Mouse (Mus musculus): Measurements from ENCODE around the gene Gm10670. TPM values are rescaled to one million over a fixed set of nuclear protein-coding genes. Genes with fewer than 3 reads are reported as not detected.
"Not testable (repeated sequence)": the region's sequence is repeated elsewhere in the genome, so short reads cannot be mapped to it uniquely, and the experiment has no call there.

Gene Gm10670
- total RNA-seq (2015; ENCODE audit: low replicate concordance) (not detected in 2 replicates), total RNA-seq (2017; ENCODE audit: low replicate concordance) (not detected in 2 replicates)

DNA sequence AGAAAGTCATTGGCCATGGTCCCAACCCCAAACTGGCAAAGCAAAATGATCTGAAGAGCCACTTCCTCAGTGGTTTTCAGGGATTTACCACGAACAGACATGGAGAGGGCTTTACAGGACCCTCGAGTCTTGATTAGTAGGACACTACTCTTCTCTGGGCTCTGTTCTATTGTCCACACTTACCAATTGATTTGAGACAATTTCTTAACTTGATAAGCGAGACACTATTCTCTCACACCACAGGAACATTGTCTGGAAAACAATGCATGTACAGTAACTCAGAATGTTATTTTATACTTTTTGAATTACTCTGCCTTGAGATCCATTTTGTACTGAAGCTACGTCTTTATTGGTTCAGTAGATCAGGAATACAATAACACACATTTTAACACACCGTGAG, at the start of gene Gm10670:
Gene Gm10670 (minus strand): TSS at position 101 of the 400 bp plus-strand sequence.
- ATAC-seq (replicated peaks; ENCODE audit: low FRiP score, poor library complexity, severe bottlenecking): not testable (repeated sequence)

DNA sequence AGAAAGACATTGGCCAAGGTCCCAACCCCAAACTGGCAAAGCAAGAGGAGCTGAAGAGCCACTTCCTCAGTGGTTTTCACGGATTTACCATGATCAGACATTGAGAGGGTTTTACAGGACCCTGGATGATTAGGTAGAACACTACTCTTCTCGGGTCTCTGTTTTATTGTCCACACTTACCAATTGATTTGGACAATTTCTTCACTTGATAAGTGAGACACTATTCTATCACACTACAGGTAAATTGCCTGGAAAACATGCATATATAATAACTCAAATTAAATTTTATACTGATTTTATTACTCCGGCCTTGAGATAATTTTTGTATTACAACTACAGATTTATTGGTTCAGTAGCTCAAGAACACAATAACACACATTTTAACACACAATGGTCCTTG, 35.7 kb upstream of the Gm10670 start, which contains the start of gene Vmn1r103:
Gene Vmn1r103 (minus strand): TSS at position 101 of the 400 bp plus-strand sequence.
- not testable (repeated sequence) for ATAC-seq (replicated peaks; ENCODE audit: low FRiP score, poor library complexity, severe bottlenecking)

DNA sequence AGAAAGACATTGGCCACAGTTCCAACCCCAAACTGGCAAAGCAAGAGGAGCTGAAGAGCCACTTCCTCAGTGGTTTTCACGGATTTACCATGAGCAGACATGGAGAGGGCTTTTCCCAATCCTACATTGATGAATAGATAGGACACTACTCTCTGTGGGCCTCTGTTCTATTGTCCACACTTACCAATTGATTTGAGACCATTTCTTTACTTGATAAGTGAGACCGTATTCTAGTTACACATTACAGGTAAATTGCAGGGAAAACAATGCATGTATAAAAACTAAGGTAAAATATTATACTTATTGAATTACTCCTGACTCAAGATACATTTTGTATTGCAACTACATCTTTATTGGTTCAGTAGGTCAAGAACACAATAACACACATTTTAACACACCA, 32.2 kb downstream of the Gm10670 start, which contains the start of gene Vmn1r101:
Gene Vmn1r101 (minus strand): TSS at position 101 of the 400 bp plus-strand sequence.
- not testable (repeated sequence) for ATAC-seq (replicated peaks; ENCODE audit: low FRiP score, poor library complexity, severe bottlenecking)

Other genes starting within 250 kb of the Gm10670 start
- not detected in 2 replicates for gene Gm4498, start 241.1 kb downstream of the Gm10670 start, total RNA-seq (2015; ENCODE audit: low replicate concordance)
- gene Gm4498, start 241.1 kb downstream of the Gm10670 start, total RNA-seq (2017; ENCODE audit: low replicate concordance): not detected in 2 replicates
- gene Gm5890, start 212.1 kb downstream of the Gm10670 start, total RNA-seq (2015; ENCODE audit: low replicate concordance): not detected in 2 replicates
- not detected in 2 replicates for gene Gm5890, start 212.1 kb downstream of the Gm10670 start, total RNA-seq (2017; ENCODE audit: low replicate concordance)
- not detected in 2 replicates for gene Gm4133, start 140.9 kb downstream of the Gm10670 start, total RNA-seq (2015; ENCODE audit: low replicate concordance)
- gene Gm4133, start 140.9 kb downstream of the Gm10670 start, total RNA-seq (2017; ENCODE audit: low replicate concordance): not detected in 2 replicates
- not detected in 2 replicates for gene Gm5728, start 99.5 kb downstream of the Gm10670 start, total RNA-seq (2015; ENCODE audit: low replicate concordance)
- not detected in 2 replicates for gene Gm5728, start 99.5 kb downstream of the Gm10670 start, total RNA-seq (2017; ENCODE audit: low replicate concordance)
- gene Vmn1r100, start 57.0 kb downstream of the Gm10670 start, total RNA-seq (2015; ENCODE audit: low replicate concordance): not detected in 2 replicates
- gene Vmn1r100, start 57.0 kb downstream of the Gm10670 start, total RNA-seq (2017; ENCODE audit: low replicate concordance): not detected in 2 replicates
- gene Vmn1r101, start 32.3 kb downstream of the Gm10670 start, total RNA-seq (2015; ENCODE audit: low replicate concordance): not detected in 2 replicates
- gene Vmn1r101, start 32.3 kb downstream of the Gm10670 start, total RNA-seq (2017; ENCODE audit: low replicate concordance): not detected in 2 replicates
- not detected in 2 replicates for gene Vmn1r103, start 35.6 kb upstream of the Gm10670 start, total RNA-seq (2015; ENCODE audit: low replicate concordance)
- gene Vmn1r103, start 35.6 kb upstream of the Gm10670 start, total RNA-seq (2017; ENCODE audit: low replicate concordance): not detected in 2 replicates
- gene Vmn1r104, start 58.9 kb upstream of the Gm10670 start, total RNA-seq (2015; ENCODE audit: low replicate concordance): not detected in 2 replicates
- gene Vmn1r104, start 58.9 kb upstream of the Gm10670 start, total RNA-seq (2017; ENCODE audit: low replicate concordance): not detected in 2 replicates
- gene Gm5726, start 70.8 kb upstream of the Gm10670 start, total RNA-seq (2015; ENCODE audit: low replicate concordance): not detected in 2 replicates
- gene Gm5726, start 70.8 kb upstream of the Gm10670 start, total RNA-seq (2017; ENCODE audit: low replicate concordance): not detected in 2 replicates
- gene Gm4141, start 101.3 kb upstream of the Gm10670 start, total RNA-seq (2015; ENCODE audit: low replicate concordance): not detected in 2 replicates
- gene Gm4141, start 101.3 kb upstream of the Gm10670 start, total RNA-seq (2017; ENCODE audit: low replicate concordance): not detected in 2 replicates
- not detected in 2 replicates for gene Gm4513, start 124.1 kb upstream of the Gm10670 start, total RNA-seq (2015; ENCODE audit: low replicate concordance)
- not detected in 2 replicates for gene Gm4513, start 124.1 kb upstream of the Gm10670 start, total RNA-seq (2017; ENCODE audit: low replicate concordance)
- gene Vmn1r107, start 194.0 kb upstream of the Gm10670 start, total RNA-seq (2015; ENCODE audit: low replicate concordance): not detected in 2 replicates
- not detected in 2 replicates for gene Vmn1r107, start 194.0 kb upstream of the Gm10670 start, total RNA-seq (2017; ENCODE audit: low replicate concordance)
- not detected in 2 replicates for gene Vmn1r111, start 228.3 kb upstream of the Gm10670 start, total RNA-seq (2015; ENCODE audit: low replicate concordance)
- gene Vmn1r111, start 228.3 kb upstream of the Gm10670 start, total RNA-seq (2017; ENCODE audit: low replicate concordance): not detected in 2 replicates

All from erythroblast, adult 5-6 weeks (primary cell).